Mouse (Mus musculus) ES-Bruce4 (cell line): ENCODE measurements at regions not wholly inside any gene's neighbourhood (a gene's known extent, or its start where the extent isn't known, plus 50 kb on each side); places are given as distances from the start of the nearest gene placed in this dataset.

Experiments used
- H3K27ac ChIP-seq: 2 replicates; pipeline ENCODE4 v1.5.1; 2012; ENCODE audit warnings: low read length, inconsistent platforms; ENCODE audit not compliant: insufficient read depth
- H3K27me3 ChIP-seq: 2 replicates; pipeline ENCODE4 v1.6.1; 2012; ENCODE audit warnings: mild to moderate bottlenecking, low read length, inconsistent platforms; ENCODE audit not compliant: control insufficient read depth, poor library complexity, insufficient read depth, severe bottlenecking
- H3K36me3 ChIP-seq: 2 replicates; pipeline ENCODE4 v1.6.1; 2012; ENCODE audit warnings: inconsistent platforms, mild to moderate bottlenecking, low read length, moderate library complexity; ENCODE audit not compliant: control insufficient read depth, poor library complexity, insufficient read depth, severe bottlenecking
- H3K4me1 ChIP-seq: one replicate; pipeline ENCODE4 v1.8.1; 2011; ENCODE audit warnings: low read length; ENCODE audit not compliant: control insufficient read depth, insufficient read depth
- H3K4me3 ChIP-seq: 2 replicates; pipeline ENCODE4 v1.5.1; 2011; ENCODE audit warnings: low read depth, mild to moderate bottlenecking, low read length
- H3K9ac ChIP-seq: 2 replicates; pipeline ENCODE4 v1.6.1; 2012; ENCODE audit warnings: low read depth, mild to moderate bottlenecking, inconsistent platforms; ENCODE audit not compliant: poor library complexity, severe bottlenecking
- H3K9me3 ChIP-seq: replicated peaks from 2 replicates; pipeline ENCODE4 v1.6.1; 2012; ENCODE audit warnings: mild to moderate bottlenecking, low read length, inconsistent platforms; ENCODE audit not compliant: control insufficient read depth, poor library complexity, insufficient read depth, severe bottlenecking
- CTCF ChIP-seq: IDR thresholded peaks from one replicate; pipeline ENCODE4 v1.8.1; 2011; ENCODE audit warnings: low read depth, low read length
- EP300 ChIP-seq: IDR thresholded peaks from 2 replicates; pipeline ENCODE4 v1.6.1; 2011; ENCODE audit warnings: low read depth, low read length; ENCODE audit not compliant: insufficient read depth
- POLR2A ChIP-seq: IDR thresholded peaks from one replicate; pipeline ENCODE4 v1.8.1; 2011; ENCODE audit warnings: low read length; ENCODE audit not compliant: insufficient read depth

DNA sequence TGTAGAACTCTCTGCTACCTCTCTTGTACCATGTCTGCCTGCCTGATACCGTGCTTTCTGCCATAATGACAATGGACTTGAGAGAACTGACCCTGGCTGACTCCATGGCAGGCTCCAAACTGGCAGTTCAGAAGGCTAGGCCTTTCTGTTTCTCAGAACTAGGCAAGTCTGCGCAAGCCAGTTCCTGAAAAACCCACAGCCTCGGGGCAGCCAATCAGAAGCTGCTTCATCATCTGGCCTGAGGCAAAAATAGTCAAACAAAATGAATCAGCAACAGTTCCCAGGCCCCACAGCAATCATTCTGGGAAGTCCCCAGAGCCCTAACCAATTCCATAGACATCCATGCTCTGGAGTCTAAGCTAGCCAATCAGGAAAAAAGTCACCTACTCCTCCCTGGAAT, 284.5 kb downstream of the Olfr1505 start:
- Histone ChIP-seq H3K9ac (no peak overlapping the region), H3K4me1 (no peaks in the 10 kb centered on the region), H3K27me3 (no peaks in the 10 kb centered on the region), H3K36me3 (no peaks in the 10 kb centered on the region), H3K9me3 (no peaks in the 10 kb centered on the region), H3K4me3 (no peak overlapping the region), H3K27ac (no peak overlapping the region)
- TF ChIP-seq POLR2A (no peak), EP300 (no peak), CTCF (no peak)

DNA sequence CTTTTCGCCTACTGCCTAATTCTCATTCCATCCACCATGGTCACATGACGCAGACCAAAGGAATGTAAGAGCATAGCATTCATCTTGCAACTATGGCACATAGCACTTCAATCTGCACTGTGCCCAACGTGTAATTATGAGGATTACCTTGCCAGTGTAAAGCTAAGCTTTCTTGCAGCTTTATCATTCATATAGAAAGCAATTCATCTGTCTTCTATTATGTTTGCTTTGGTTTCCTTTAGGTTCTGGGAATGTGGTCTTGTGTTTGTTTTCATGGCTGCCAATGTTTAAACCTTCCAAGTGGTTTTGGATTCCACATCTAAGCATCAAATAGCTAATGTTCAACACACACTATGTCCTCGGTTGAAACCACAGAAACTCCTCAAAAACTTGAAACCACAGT, 307.2 kb downstream of the Olfr1505 start:
- TF ChIP-seq EP300 (no peak), CTCF (no peak), POLR2A (no peak)
- no peak overlapping the region for H3K27ac ChIP-seq

DNA sequence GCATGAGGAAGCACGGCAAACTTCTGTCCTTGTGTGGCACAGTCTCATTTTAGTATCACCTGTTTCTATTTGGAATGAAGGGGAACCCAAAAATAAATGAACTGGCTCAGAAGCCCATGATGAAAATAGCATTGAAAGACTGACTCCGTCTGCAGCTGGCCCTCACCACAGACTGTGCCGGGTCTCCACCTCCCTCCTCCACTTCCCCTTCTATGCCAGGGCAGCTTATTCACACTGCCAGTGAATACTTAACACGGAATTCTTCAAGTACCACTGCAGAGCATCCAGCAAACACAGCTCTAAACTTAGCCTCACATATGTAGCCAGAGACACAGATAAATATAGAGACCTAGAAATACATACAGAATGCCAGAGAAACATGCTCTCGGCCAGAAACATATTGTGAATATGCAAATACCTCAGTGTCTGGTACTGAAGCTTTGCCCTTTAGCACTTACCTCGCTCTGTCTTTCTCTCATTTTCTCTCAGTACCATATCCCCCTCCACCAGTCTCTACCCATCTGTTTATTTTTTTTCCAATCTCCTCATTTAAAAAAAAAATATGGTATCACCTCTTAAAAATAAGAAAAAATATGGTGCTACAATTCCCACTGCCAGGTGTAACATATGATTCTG, 311.8 kb downstream of the Olfr1505 start:
- Histone ChIP-seq H3K27ac (no peak overlapping the region), H3K4me3 (no peak overlapping the region), H3K4me1 (no peaks in the 10 kb centered on the region), H3K27me3 (no peaks in the 10 kb centered on the region; the same call in 1 of the 2 replicates), H3K36me3 (no peaks in the 10 kb centered on the region), H3K9ac (no peak overlapping the region), H3K9me3 (no peaks in the 10 kb centered on the region; the same call in 1 of the 2 replicates)
- no peak for TF ChIP-seq EP300

More for the DNA sequence above, 307.2 kb downstream of the Olfr1505 start:
- no peak overlapping the region for H3K4me3 ChIP-seq
- H3K27me3 ChIP-seq: no peaks in the 10 kb centered on the region
- no peak overlapping the region for H3K9ac ChIP-seq
- no peaks in the 10 kb centered on the region for H3K4me1 ChIP-seq
- H3K9me3 ChIP-seq: no peaks in the 10 kb centered on the region
- no peaks in the 10 kb centered on the region for H3K36me3 ChIP-seq

DNA sequence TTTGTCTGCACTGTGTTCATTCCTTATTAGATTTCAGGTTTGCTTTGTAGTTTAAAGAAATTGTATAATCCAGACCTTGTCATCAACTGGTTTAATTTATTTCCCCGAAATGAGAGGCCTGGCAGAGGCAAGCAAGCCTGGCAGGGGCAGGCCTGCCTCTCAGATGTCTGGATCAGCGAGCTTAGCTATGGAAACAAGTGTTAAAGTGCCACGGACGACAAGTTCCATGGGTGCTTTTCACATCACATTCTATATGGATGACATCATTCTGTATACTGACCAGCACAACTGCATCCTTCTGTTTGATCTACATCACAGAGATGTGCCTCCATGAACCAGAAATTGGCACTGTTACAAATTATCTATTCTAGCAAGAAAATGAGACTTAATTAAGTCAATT, 312.5 kb downstream of the Olfr1505 start:
- H3K4me1 ChIP-seq: no peaks in the 10 kb centered on the region
- H3K36me3 ChIP-seq: no peaks in the 10 kb centered on the region
- no peak overlapping the region for H3K9ac ChIP-seq
- no peaks in the 10 kb centered on the region; the same call in 1 of the 2 replicates for H3K9me3 ChIP-seq
- no peak overlapping the region for H3K27ac ChIP-seq
- H3K4me3 ChIP-seq: no peak overlapping the region
- H3K27me3 ChIP-seq: no peaks in the 10 kb centered on the region; the same call in 1 of the 2 replicates
- TF ChIP-seq EP300 (no peak), POLR2A (no peak), CTCF (no peak)

DNA sequence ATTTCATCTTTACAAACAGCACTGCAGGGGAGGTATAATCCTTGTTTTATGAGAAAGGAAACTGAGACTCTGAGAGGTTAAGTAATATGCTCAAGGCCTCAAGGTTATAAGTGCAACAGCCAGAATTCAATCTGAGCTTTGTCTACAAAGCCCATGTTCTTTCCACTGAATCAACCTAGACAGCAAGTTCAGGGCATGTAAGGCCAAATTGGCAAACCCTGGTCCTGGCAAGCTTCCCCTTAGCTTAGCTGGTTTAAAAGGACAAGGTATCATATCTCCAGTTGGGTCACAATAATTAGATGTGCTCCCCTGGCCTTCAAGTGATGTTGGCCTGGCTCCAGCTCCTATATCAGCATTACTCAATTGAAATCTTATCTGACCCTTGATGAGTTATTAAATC, 313.2 kb downstream of the Olfr1505 start:
- H3K4me3 ChIP-seq: no peak overlapping the region
- H3K9ac ChIP-seq: no peak overlapping the region
- H3K9me3 ChIP-seq: no peaks in the 10 kb centered on the region; the same call in 1 of the 2 replicates
- no peaks in the 10 kb centered on the region for H3K4me1 ChIP-seq
- no peaks in the 10 kb centered on the region for H3K36me3 ChIP-seq
- no peak for TF ChIP-seq CTCF
- no peak for TF ChIP-seq POLR2A
- no peak for TF ChIP-seq EP300
- H3K27me3 ChIP-seq: no peaks in the 10 kb centered on the region; the same call in 1 of the 2 replicates
- H3K27ac ChIP-seq: no peak overlapping the region

- Histone ChIP-seq H3K9me3 (no peaks in the 10 kb centered on the region), H3K9ac (no peak overlapping the region), H3K27ac (no peak overlapping the region), H3K4me1 (no peaks in the 10 kb centered on the region), H3K36me3 (no peaks in the 10 kb centered on the region), H3K4me3 (no peak overlapping the region), H3K27me3 (no peaks in the 10 kb centered on the region)
- no peak for TF ChIP-seq EP300
- TF ChIP-seq CTCF: no peak
- TF ChIP-seq POLR2A: no peak
Measured at GRCm38 (mm10) chr19:14243565-14243964, 330.2 kb downstream of the Olfr1505 start.
